Mouse (Mus musculus) liver, adult 2 months (tissue): ENCODE measurements around the gene Klf6.

Source experiments
- CTCF ChIP-seq: fragments of 200-500 bp; IDR thresholded peaks from 2 replicates; pipeline ENCODE4 v1.5.1; 2011; ENCODE audit warnings: low read depth, low read length, control low read depth
- POLR2A ChIP-seq: fragments of 200-500 bp; IDR thresholded peaks from 2 replicates; pipeline ENCODE4 v1.6.1; 2011; ENCODE audit warnings: low read length, control low read depth; ENCODE audit not compliant: insufficient read depth; ENCODE audit errors: extremely low read depth

GRCm38 (mm10) chr13:5863408-5863891 is 2.2 kb downstream of the Klf6 start:
- TF ChIP-seq CTCF (no peak), POLR2A (no peak)
